Mouse (Mus musculus) neutrophil, adult 5-6 weeks (primary cell): Measurements from ENCODE around the gene Atg9a. TPM values are rescaled to one million over a fixed set of nuclear protein-coding genes. Genes with fewer than 3 reads are reported as not detected.

Source experiments
- ATAC-seq: fragments of 151-379, 151-347 bp; 2 replicates; pipeline ENCODE4 v1.8.0; 2017; ENCODE audit warnings: mild to moderate bottlenecking, moderate TSS enrichment; ENCODE audit not compliant: insufficient number of reproducible peaks, poor library complexity, low FRiP score, severe bottlenecking; ENCODE audit errors: extremely low read depth
- total RNA-seq: library from RNA; stranded (forward); fragments of 200-1000 nt; gene quantifications from 2 replicates; pipeline ENCODE4 v1.2.3, GENCODE M21; 2017

Gene Atg9a
- total RNA-seq, 1 experiment from 2014 or later, result 26.2 TPM

DNA sequence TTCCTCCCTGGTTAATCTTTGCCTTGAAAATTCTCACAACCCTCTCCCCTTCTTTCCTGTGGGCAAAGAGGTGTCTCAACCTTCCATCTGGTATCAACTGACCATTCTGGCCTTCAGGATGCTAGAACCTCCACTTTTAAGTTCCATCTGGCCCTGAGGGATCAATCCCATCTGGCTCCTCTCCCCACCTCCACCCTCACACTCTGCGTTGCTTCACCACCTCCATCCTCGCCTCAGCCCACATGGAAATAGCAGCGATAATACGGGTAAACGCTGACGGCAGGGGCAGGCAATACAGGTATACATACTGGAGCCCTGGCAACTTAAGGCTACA, 25.9 kb upstream of the Atg9a start:
- no peak for ATAC-seq

DNA sequence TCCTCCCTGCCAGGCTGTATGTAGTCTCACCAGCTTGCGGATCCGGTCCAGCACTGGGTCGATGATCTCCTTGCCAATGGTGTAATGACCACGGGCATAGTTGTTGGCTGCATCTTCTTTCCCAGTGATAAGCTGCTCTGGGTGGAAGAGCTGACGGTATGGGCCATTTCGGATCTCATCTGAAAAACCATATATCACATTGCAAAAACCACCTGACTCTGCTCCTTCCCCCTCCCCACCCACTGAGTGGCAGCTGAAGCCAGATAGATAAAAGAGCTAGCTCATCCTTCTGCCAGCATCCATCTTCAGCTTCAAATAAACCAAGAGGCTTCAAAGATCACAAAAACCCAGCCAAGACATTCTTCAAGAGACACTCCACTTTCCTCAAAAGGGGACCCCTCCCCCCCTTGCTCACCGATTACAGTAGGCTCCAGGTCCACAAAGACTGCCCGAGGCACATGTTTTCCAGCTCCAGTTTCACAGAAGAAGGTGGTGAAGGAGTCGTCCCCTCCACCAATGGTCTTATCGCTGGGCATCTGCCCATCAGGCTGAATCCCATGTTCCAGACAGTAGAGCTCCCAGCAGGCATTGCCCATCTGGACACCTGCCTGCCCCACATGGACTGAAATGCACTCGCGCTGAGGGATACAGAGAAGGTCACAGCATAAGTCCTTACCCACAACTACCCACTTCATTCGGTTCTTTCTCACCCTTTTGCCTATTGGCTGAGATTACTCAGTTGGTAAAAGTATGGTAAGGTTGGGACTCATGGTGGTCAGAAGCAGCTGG, 25.0 kb upstream of the Atg9a start:
- ATAC-seq, result no peak

DNA sequence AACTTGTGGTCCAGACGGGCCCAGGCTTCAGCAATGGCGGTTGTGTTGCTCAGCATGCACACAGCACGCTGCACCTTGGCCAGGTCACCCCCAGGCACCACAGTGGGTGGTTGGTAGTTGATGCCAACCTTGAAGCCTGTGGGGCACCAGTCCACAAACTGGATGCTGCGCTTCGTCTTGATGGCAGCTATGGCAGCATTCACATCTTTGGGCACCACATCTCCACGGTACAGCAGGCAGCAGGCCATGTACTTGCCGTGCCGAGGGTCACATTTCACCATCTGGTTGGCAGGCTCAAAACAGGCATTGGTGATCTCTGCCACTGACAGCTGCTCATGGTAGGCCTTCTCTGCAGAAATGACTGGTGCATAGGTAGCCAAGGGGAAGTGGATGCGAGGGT, 23.8 kb upstream of the Atg9a start:
- no peak for ATAC-seq

DNA sequence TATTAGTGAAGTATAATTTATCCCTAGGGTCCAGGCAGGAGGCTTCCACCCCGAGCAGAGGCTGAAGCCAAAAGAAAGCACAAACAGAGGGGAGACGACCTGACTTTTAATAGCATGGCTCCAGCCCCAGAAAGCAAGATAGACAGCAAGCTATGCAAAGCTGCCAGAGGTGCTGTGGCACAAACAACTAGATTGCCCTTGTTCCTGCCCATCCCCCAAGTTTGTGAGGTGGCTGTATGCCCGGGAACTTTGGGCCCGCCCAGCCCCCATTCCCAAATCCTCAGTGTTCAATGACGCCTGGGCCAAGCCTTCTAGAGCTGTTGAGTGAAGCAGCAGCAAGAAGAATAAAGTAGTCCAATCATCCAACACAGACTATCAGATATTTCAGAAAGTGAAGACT, 22.9 kb upstream of the Atg9a start:
- ATAC-seq, result no peak

DNA sequence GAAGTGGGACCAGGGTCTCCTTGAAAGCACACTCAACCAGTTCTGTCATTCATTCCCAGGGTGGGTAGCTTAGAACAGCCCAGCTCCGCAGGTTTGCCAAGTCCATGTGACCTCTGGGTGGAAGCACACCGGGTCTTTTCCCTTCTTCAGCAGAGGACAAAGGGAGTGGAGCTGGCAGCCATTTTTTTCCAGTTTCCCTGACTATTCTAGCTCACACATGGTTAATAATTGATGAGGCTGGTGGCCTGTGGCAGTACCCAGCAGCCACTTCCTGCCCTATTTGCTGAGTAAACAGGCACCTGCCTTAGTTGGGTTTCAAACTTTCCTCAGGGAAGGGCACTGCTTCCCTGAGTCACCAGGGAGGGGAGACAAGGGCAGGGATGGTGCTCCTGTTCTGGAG, 22.4 kb upstream of the Atg9a start:
- no peak for ATAC-seq

DNA sequence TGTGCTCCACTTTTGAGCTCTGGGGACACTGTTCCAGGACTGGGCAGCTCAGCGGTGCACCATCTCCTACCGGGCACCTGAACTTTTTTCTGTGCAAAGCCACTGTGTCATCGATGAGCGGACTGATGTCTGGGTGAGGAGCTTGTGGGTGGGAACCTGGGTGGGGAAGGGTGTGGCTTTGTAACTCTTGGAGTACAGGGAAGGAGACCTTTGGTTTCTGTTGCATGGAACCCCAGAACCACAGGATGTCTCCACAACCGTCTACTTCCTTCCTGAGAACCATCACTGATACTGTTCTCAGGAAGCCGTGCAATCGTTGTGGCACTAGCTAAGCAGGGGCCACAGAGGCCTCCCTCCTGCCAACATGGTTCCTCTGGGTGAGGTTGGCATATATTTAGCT, 21.1 kb upstream of the Atg9a start:
- 0 out of 2 replicates have a peak, but pooled peaks have one; percentile 6 for ATAC-seq

DNA sequence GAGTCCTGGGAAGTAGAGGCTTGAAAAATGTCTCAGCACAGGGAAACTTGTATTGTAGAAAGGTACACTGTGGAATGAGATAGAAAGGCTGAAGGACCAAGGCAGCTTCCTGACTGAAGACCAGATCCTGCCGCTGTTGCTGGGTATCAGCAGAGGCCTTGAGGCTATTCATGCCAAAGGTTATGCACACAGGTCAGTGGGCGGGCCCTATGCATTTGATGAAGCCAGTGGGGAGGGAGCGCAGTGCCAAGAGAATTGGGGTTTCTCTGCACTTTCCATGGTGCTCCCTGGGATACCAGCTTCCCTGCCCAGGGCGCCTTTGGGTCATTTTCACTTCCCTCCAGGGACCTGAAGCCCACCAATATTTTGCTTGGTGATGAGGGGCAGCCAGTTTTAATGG, 20.5 kb upstream of the Atg9a start:
- no peak for ATAC-seq

DNA sequence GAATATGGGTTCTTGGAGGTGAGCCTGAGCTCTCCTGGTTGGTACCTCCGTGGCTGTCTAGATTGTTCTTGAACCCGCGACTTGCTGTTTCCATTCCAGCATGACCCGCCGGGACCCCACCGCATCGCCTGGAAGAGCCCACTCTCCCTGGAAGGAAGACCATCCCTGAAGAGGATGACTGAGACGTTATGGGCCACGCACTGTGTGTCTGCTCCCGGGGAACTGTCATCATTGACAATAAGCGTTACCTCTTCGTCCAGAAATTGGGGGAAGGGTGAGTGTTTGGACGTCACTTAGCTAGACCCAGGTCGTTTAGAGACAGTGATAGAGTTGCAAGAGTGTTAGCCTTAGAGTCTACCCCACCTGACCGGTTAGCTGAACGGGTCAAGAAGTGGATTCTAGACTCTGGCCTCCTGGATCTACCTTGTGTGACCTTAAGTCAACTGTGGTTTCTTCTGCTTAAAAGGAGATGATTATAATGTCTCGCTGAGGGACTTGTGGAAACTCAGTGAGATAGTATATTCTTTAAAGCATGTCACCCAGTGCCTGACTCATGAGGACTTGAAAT, 19.2 kb upstream of the Atg9a start:
- no peak for ATAC-seq

DNA sequence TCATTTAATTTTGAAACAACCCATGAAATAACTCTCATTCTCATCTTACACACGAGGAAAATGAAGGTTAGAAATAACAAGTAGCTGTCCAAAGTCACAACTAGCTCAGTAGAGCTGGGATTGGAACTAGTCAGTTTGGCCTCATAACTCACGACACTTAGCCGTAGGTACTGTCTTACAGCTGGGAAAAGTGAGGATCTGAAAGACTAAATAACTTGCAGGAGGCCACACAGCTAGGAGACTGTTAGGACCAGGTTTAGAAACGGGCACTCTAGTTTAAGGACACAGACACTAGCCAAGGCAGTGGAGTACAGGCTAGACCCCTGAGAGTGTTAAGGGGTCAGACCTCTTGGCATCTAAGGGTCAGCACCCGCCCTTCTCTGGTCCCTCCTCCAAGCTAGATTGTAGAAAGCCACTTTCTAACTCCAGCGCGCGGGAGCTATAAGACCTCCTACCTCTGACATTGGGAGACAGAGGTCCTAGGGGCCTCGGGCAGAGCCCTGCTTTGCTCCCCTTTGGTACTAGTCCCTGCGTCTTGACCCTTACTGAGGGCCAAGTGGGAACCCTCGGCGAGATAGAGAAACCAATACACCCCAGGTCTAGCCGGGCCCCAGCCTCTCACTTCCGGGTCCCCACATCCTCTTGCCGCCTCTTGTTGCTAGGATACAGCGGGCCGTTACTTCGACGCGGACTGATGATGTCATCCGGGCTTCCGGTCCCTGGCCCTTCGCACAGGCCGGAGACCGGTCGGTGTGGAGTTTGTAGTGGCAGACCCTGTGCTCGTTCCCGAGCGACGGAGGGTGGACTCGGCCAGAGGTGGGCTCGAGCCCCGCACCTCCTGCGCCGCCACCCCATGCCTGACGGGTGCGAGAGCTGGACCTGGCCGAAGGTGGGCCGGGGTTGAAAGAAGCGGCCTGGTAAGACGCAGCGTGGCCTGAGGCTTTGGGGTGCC, 18.4 kb upstream of the Atg9a start, which contains the start of the genes Glb1l and Stk16:
Gene Glb1l (minus strand): TSS at position 678 of the 952 bp plus-strand sequence.
Gene Stk16 (plus strand): TSS at position 703 of the 952 bp plus-strand sequence.
- ATAC-seq, result peak; percentile 94

DNA sequence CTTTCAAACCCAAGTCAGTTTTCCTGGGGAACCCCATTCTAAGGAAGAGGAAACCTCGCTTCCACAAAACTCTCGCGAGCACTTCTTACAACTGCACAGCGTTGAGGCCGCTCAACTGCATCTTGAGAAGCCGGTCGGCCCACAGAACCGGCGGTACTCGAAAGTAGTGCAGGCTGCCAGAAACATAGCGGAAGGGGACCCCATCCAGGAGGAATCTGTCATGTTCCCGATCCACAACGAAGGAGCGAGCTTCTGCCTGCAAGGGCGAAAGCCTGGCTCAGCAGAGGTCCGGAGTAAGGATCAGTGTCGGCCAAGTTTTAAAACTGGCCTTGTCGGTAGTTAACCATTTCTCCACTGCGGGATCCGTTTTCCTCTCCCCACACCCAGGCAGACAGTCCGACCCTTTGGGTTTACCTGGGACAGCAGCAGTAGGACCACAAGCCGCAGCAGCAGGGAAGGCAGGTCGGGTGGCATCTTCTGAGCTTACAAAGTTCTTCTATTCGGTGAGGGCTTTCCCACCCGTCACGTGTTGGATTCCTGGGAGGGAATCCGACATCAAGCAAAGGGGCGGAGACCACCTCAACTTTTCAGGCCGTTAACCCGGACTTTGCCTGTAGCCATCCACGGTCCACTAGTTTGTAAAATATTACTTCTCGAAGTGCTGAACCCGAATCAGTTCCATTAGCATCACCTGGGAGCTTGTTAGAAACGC, 17.1 kb upstream of the Atg9a start:
- no peak for ATAC-seq

DNA sequence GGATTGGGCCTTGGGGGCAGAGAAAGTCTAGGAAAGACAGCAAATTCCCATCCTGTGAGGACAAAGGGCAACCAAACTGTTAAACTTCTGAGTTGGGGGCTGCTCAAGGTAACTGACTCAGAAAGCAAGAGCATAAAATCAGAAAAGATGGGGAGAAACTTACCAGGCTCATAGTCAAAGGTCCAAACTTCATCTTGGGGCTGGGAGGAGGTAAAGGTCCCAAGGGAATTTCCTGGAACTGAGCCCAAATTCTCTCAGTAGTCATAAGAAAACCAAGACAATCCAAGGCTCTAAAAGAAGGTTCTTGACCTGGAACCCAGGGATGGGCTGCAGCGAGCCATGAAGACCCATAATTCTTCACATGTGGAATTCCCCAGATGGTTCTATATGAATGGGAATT, 9.2 kb upstream of the Atg9a start:
- no peak for ATAC-seq

DNA sequence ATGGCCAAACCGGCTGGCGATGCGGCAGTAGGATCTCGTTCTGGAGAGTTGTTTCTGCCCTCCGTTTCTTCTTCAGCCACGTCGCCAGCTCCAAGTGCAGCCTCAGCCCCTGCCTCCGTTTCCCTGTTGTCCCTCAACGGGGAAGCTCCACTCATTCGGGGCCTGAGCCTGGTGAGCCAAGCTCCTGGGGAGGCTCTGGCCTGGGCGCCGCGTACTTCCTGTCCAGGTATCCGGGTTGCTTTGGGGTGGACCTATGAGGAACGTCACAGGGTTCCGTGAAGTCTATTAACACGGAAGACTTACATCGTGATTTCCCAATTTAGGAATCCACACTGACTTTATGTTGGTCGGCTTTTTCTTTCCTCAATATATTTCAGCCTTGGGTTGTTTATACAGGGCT, 456 bp upstream of the Atg9a start:
- no peak; the same call in 1 of the 2 replicates for ATAC-seq

DNA sequence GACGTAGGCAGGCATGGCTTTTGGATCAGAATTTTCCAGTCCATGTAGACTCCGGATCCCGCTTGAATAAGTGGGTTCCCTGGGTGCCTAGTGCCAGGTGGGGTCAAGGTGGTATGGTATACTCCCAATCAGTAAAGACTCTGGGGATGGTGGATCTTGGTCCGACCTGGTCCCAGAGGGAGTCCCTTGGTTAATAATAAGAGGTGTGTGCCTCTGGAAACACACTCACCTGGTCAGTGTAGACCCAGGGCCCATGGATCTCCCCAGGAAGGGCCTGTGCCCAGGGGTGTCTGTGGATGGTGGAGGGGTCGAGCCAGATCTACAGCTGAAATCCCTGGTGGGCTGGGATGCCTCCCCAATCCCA, 756 bp downstream of the Atg9a start:
- ATAC-seq, result no peak

DNA sequence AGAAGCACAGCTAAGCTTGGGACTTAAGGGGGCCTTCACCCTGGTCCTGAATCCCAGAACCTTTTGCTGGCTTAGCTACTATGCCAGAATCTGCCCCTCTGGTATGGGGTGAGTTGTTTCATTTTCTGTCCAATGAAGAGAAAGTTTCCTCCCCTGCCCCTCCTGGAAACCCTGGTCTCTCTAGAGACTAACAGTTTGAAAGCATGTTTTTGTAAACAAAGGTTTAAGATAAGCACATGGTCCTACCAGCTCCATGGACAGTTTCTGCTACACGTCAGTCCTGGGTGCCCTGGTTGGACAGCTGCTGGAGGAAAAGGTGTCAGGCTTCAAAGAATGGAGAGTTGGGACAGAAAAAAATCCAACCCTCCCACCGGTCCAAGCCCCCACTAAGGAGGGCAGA, 1.4 kb downstream of the Atg9a start:
- ATAC-seq, result no peak

DNA sequence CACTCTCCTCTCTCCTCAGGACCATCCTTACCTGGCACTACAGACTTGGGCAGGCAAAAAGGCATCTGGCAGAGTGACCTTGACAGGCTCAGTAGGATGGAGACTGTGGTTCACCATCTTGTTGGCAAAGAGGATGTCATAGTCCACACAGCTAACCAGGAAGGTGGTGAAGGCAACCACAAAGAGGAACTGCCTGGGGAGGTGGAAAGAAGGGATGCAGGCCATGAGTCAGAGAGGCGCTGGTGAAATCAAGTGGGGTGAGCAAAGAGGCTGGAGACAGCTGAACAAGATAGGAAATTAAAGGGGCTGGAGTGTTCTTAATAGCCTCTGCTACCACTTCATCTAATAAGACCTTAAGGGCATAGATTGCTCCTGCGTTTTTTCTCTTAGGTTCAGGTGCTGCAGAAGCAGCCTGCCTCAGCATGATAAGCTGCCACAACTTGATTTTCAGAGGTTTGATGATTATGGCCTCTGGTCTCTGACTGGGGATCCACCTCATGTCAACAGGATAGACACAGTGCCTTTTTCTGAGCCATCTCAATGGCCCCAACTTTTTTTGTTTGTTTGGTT, 4.0 kb downstream of the Atg9a start:
- ATAC-seq, result peak; percentile 68

DNA sequence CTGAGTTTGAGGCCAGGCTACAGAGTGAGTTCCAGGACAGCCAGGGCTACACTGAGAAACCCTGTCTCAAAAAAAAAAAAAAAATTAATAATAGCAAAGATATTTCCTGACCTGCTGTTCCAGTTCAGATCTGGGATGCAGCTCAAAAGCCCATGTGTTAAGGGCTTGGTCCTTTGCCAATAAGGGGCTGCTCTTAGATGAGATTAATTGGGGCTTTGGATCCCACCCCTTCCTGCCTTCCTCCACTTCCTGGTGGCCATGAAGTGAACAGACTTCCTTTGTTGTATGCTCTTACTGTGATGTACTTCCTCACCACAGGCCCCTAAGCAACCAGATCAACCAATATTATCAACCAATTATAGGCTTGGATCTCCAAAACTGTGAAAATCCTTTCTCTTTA, 4.9 kb downstream of the Atg9a start:
- no peak for ATAC-seq

DNA sequence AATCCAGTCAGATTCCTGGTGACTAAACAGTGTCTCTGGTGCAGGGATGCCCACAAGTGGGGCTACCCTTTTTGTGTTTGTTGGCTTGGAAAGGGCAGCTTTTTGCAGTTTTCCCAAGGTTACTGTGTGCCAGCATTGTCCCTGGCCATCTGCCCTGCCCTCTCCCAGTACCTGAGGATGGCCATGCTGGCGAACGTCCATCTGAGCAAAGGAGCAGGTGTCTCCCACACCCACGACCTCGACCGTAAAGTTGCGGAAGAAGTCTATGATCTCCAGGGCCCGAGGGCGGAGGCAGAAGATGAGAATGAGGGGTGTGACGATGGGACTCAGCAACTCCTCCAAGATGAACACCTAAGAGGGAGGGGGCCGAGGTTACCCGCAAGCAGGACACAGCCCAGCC, 6.5 kb downstream of the Atg9a start:
- ATAC-seq, result no peak

DNA sequence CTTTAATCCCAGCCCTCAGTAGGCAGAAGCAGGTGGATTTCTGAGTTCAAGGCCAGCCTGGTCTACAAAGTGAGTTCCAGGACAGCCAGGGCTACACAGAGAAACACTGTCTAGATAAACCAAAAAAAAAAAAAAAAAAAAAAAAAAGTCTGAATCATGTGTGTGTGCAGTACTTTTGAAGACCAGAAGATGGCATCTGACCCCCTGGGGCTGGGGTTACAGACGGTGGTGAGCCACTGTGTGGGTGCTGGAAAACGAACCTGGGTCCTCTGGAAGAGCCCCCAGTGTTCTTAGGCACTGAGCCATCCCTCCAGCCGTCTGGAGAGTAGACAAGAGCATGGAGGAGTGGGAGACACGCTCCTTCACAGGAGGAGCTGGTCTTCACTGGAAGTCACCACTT, 9.8 kb downstream of the Atg9a start:
- no peak for ATAC-seq

DNA sequence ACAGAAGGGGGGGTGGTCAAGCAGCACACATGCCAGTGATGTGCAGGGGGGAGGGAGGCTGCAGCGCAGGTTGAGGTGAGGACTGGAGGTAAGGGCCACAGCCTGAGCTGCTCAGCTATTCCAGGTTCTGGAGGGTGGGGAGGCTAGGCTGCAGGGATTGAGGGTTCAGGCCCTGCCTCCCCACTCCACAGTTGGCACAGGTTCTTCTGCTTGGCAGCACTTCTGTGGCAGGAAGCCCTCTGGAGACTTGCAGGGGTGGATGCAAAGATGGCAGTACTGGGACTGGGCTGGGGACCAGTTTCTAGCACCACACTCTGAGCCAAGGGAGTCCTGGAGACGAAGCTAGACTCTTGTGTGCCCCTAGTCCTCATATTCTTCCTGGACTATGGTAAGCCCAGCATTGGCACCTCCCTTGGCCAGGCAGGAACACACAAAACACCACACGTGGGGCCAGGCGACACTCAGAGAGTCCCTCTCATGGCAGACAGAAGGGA, 10.6 kb downstream of the Atg9a start:
- no peak for ATAC-seq
